Mouse (Mus musculus) inflammation-experienced regulatory T-cells (primary cell): ENCODE results near the gene Unc5b. TPM values are rescaled to one million over a fixed set of nuclear protein-coding genes. Genes with fewer than 3 reads are reported as not detected.

Source experiments
- polyA plus RNA-seq, 2 experiments: library from polyadenylated mRNA; unstranded; fragments of 100-300 nt; shearing (Covaris generic); gene quantifications; one replicate each; pipeline ENCODE4 v1.2.1; 2017

Unc5b gene
- polyA plus RNA-seq: under 1 TPM in 1 of 2 experiments, not detected in 1; 0.15 TPM

DNA sequence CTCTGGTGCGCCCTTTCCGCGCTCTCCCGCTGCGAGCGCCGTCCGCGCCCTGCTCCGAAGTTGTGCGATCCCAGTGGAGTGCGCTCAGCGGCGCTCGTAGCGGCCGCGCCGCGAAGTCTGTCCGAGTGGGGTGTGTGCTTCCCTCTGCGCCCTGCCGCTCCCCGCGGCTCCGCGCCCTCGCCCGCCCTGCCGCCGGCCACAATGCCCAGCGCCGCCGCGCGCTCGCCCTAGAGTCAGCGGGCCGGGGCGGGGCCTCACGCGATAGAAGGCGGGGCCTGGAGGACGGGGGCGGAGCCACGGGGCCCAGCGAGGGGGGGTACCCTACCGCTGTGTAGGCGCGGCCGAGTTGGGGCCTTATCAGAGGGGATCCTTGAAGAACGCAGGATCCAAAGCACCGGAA lies at the start of gene Unc5b:
Unc5b (minus strand) TSS at position 203 of the 400 bp plus-strand sequence.

DNA sequence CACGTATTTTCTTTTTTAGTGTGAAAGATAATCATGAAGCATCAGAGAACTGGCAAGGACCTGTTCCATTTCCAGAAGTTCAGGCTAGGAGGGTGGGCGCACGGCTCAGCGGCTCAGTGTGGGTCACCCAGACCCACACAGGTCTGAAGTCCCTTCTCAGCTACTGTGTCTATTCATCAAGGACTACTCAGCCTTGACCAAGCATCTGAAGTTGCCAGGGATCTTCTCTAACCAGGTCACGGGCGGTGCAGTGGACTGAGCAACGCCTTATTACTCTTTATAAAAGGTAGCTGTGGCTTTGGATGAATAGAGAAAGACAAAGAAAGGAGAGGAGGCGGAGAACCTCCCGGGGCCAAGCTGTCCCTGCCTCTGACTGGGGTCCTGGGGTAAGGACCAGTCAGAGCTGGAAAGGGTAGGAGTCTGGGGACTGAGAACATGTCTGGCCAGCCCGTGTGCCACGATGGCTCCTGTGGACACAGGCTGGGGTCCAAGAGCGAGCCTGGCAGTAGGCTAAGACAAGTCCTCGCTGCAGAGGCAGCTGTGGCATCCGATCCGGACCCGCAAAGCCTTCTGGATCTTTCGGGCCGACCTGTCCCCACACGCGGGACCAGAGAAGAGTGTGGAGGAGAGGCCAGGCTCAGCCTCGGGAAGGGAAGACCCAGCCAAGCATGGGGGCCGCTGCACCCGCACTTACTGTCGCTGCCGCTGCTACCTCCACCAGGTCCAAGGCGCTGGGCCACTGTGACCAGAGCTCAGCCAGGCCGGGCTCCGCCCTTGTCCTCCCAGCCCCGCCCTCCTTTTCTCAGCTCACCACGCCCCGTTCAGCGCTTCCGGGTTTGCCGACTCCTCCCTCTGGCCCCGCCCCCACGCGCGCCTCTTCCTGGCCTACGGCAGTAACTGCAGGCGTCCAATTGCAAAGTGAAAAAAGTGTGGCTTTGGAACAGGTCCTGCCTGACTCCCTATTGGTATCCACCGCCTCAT lies 79.1 kb downstream of the Unc5b start, which contains the start of gene Slc29a3:
Slc29a3 (minus strand) TSS at position 755 of the 981 bp plus-strand sequence.

Other genes with a start within 250 kb of the Unc5b start
- 10 to 100 TPM; 13.2 to 18.6 TPM for gene Cdh23, start 135.1 kb downstream of the Unc5b start, polyA plus RNA-seq
- 10 to 100 TPM; 13.9 to 34.1 TPM for gene Slc29a3, start 78.8 kb downstream of the Unc5b start, polyA plus RNA-seq